Mouse (Mus musculus) liver, embryonic 16.5 days (tissue): ENCODE data around the gene Gab2. TPM values are rescaled to one million over a fixed set of nuclear protein-coding genes. Genes with fewer than 3 reads are reported as not detected.

Experiments
- ATAC-seq: fragments of 200-750 bp; cut with Nextera tagmentation; 2 replicates; pipeline ENCODE4 v1.8.0; 2017; ENCODE audit warnings: low read depth, mild to moderate bottlenecking, moderate number of reproducible peaks, moderate library complexity
- H3K27ac ChIP-seq: fragments of 300-500 bp; sonication (generic); 2 replicates; pipeline ENCODE4 v1.5.1; 2014; ENCODE audit warnings: mild to moderate bottlenecking, low read length
- H3K27me3 ChIP-seq: fragments of 300-500 bp; sonication (generic); 2 replicates; pipeline ENCODE4 v1.6.1; 2014; ENCODE audit warnings: low read depth, low read length, mixed read lengths; ENCODE audit not compliant: control insufficient read depth, insufficient read depth
- H3K36me3 ChIP-seq: fragments of 300-500 bp; sonication (generic); 2 replicates; pipeline ENCODE4 v1.6.1; 2014; ENCODE audit warnings: mild to moderate bottlenecking; ENCODE audit not compliant: control insufficient read depth, insufficient read depth
- H3K4me1 ChIP-seq: fragments of 300-500 bp; sonication (generic); 2 replicates; pipeline ENCODE4 v1.6.1; 2014; ENCODE audit warnings: low read depth, low read length, mixed read lengths; ENCODE audit not compliant: control insufficient read depth
- H3K4me2 ChIP-seq: fragments of 300-500 bp; sonication (generic); 2 replicates; pipeline ENCODE4 v1.6.1; 2014; ENCODE audit warnings: low read depth, low read length, mixed read lengths
- H3K4me3 ChIP-seq: fragments of 300-500 bp; sonication (generic); 2 replicates; pipeline ENCODE4 v1.5.1; 2014; ENCODE audit warnings: low read depth, mild to moderate bottlenecking, low read length
- H3K9ac ChIP-seq: fragments of 300-500 bp; sonication (generic); 2 replicates; pipeline ENCODE4 v1.6.1; 2014; ENCODE audit warnings: low read depth, low read length
- H3K9me3 ChIP-seq: fragments of 300-500 bp; sonication (generic); replicated peaks from 2 replicates; pipeline ENCODE4 v1.6.1; 2016; ENCODE audit warnings: low read length; ENCODE audit not compliant: control insufficient read depth
- WGBS: fragments of 180-500 bp; shearing (Covaris S2); extraction: QIAGEN DNeasy Blood & Tissue Kit; methylation state at CpG from one replicate; pipeline ENCODE4 v1.1.7; 2014; ENCODE audit not compliant: insufficient replicate concordance; 5-methylcytosine and 5-hydroxymethylcytosine counted together
- polyA plus RNA-seq: library from polyadenylated mRNA; unstranded; fragments of >200 nt; fragmentation: Nextera tagmentation; extraction: Ambion mirVana; gene quantifications from 2 replicates; pipeline ENCODE4 v1.2.1, GENCODE M21; 2015

The Gab2 gene
- polyA plus RNA-seq, 1 experiment from 2014 or later: 2.1 TPM

DNA sequence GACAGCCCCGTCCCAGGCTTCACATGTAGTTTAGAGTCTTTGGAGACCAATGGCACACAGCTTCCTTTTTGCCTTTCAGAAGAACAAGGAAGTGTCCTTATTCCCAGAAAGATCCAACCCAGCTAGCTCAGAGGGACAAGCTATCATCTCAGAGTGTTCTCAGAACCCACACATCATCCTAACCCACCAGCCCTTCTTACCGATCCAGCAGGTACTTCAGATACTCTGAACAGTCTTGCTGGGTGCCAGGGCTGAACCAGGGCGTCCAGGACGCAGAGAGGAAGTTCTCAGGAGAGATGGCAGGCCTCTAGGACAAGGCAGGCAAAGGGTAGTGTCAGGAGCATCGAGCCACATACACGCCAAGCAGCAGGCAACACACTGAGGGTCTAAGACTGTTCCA lies 231.5 kb downstream of the Gab2 start:
- no peaks in the 10 kb centered on the region for H3K4me1 ChIP-seq
- H3K9me3 ChIP-seq: no peaks in the 10 kb centered on the region
- H3K4me3 ChIP-seq: no peak overlapping the region
- H3K27ac ChIP-seq: no peak overlapping the region
- no peak for ATAC-seq
- H3K4me2 ChIP-seq: no peak overlapping the region
- H3K27me3 ChIP-seq: no peaks in the 10 kb centered on the region
- no peaks in the 10 kb centered on the region for H3K36me3 ChIP-seq
- no peak overlapping the region for H3K9ac ChIP-seq
- WGBS: 54% methylated on average over 6 of the region's 6 CpGs

DNA sequence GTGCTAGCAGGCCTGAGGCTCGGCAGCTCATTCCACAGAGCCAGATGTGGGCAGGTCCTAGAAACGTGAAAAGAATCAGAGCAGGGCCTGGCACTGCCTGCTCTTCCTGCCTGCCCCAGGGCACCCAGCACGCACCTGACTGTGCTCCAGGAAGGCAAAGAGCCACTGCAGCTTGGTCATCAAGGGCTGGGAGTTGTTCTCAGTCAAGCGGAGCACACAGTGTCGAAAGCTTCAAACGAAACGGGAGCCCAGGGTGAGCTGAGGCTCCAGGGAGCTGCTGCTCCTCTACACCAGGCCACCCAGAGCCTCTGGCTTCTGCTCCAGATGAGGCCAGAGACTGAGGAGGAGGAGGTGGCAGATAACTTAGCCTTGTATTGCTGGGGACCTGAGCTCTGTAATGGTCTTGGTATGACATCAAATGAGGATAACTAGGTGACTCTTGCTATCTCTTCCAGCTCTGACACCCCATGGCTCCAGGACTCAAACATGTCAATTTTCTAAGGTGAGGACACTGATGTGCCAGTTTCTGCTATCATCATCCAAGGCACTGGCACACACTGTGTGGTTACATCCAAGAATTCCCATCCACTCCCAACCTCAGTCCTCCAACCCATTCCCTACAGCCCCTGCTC lies 232.1 kb downstream of the Gab2 start:
- H3K27ac ChIP-seq: no peak overlapping the region
- H3K9me3 ChIP-seq: no peaks in the 10 kb centered on the region
- H3K9ac ChIP-seq: no peak overlapping the region
- no peaks in the 10 kb centered on the region for H3K36me3 ChIP-seq
- 62% methylated on average over 7 of the region's 7 CpGs for WGBS
- no peaks in the 10 kb centered on the region for H3K27me3 ChIP-seq
- no peaks in the 10 kb centered on the region for H3K4me1 ChIP-seq
- no peak overlapping the region for H3K4me2 ChIP-seq
- H3K4me3 ChIP-seq: no peak overlapping the region
- no peak for ATAC-seq

GRCm38 (mm10) chr7:97314646-97315045 lies 233.3 kb downstream of the Gab2 start:
- Histone ChIP-seq H3K4me2 (no peak overlapping the region), H3K27ac (no peak overlapping the region), H3K4me1 (no peaks in the 10 kb centered on the region), H3K36me3 (no peaks in the 10 kb centered on the region), H3K4me3 (no peak overlapping the region), H3K9me3 (no peaks in the 10 kb centered on the region), H3K9ac (no peak overlapping the region), H3K27me3 (no peaks in the 10 kb centered on the region)
- WGBS: 51% methylated on average over 5 of the region's 5 CpGs
- no peak for ATAC-seq

DNA sequence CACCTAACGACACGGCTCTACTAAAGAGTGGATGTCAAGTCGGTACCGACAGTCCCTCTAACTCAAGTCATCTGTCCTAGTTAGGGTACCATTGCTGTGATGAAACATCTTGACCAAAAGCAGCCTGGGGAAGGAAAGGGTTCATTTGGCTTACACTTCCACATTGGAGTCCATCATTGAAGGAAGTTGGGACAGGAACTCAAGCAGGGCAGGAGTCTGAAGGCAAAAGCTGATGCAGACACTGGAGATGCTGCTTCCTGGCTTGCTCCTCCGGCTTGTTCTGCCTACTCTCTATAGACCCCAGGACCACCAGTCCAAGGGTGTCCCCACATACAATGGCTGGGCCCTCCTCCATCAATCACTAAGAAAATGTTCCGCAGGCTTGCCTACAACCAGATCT lies 234.3 kb downstream of the Gab2 start:
- no peak overlapping the region for H3K9ac ChIP-seq
- no peaks in the 10 kb centered on the region for H3K9me3 ChIP-seq
- 65% methylated on average over 6 of the region's 6 CpGs for WGBS
- no peak overlapping the region for H3K4me2 ChIP-seq
- no peaks in the 10 kb centered on the region for H3K4me1 ChIP-seq
- no peak for ATAC-seq
- no peaks in the 10 kb centered on the region for H3K27me3 ChIP-seq
- H3K27ac ChIP-seq: no peak overlapping the region
- no peaks in the 10 kb centered on the region for H3K36me3 ChIP-seq
- no peak overlapping the region for H3K4me3 ChIP-seq

- Histone ChIP-seq H3K4me2 (no peak overlapping the region), H3K4me1 (no peaks in the 10 kb centered on the region), H3K9me3 (no peaks in the 10 kb centered on the region), H3K27ac (no peak overlapping the region), H3K4me3 (no peak overlapping the region), H3K27me3 (no peaks in the 10 kb centered on the region), H3K9ac (no peak overlapping the region), H3K36me3 (no peaks in the 10 kb centered on the region)
- ATAC-seq: no peak
- WGBS: 60% methylated on average over 3 of the region's 3 CpGs
Observed at GRCm38 (mm10) chr7:97317706-97318105, 236.3 kb downstream of the Gab2 start.

GRCm38 (mm10) chr7:97324342-97324741 lies 243.0 kb downstream of the Gab2 start:
- ATAC-seq: no peak
- Histone ChIP-seq H3K36me3 (no peaks in the 10 kb centered on the region), H3K9me3 (no peaks in the 10 kb centered on the region), H3K4me3 (no peak overlapping the region), H3K27ac (no peak overlapping the region), H3K9ac (no peak overlapping the region), H3K4me1 (no peaks in the 10 kb centered on the region), H3K27me3 (peaks cover 28% of the 10 kb centered on the region), H3K4me2 (no peak overlapping the region)
- WGBS: 74% methylated on average over 8 of the region's 8 CpGs

GRCm38 (mm10) chr7:97325156-97325985 lies 244.0 kb downstream of the Gab2 start:
- 14% methylated on average over 84 of the region's 96 CpGs for WGBS
- no peak overlapping the region for H3K4me3 ChIP-seq
- no peak overlapping the region for H3K9ac ChIP-seq
- no peaks in the 10 kb centered on the region for H3K9me3 ChIP-seq
- no peak overlapping the region for H3K4me2 ChIP-seq
- no peaks in the 10 kb centered on the region for H3K4me1 ChIP-seq
- ATAC-seq: no peak
- no peak overlapping the region for H3K27ac ChIP-seq
- peaks cover 28% of the 10 kb centered on the region for H3K27me3 ChIP-seq
- no peaks in the 10 kb centered on the region for H3K36me3 ChIP-seq

GRCm38 (mm10) chr7:97327376-97327775 lies 246.0 kb downstream of the Gab2 start:
- no peak overlapping the region for H3K9ac ChIP-seq
- H3K27me3 ChIP-seq: peaks cover 28% of the 10 kb centered on the region
- no peaks in the 10 kb centered on the region for H3K36me3 ChIP-seq
- no peak for ATAC-seq
- H3K4me2 ChIP-seq: no peak overlapping the region
- H3K4me1 ChIP-seq: peaks cover 6% of the 10 kb centered on the region
- 78% methylated on average over 4 of the region's 4 CpGs for WGBS
- no peak overlapping the region for H3K27ac ChIP-seq
- no peaks in the 10 kb centered on the region for H3K9me3 ChIP-seq
- H3K4me3 ChIP-seq: no peak overlapping the region

- Histone ChIP-seq H3K4me3 (no peak overlapping the region), H3K9me3 (no peaks in the 10 kb centered on the region), H3K27ac (no peak overlapping the region), H3K27me3 (peaks cover 28% of the 10 kb centered on the region), H3K4me1 (peaks cover 13% of the 10 kb centered on the region), H3K4me2 (no peak overlapping the region), H3K9ac (no peak overlapping the region), H3K36me3 (no peaks in the 10 kb centered on the region)
- WGBS: 66% methylated on average over 13 of the region's 13 CpGs
- ATAC-seq: no peak
Observed at GRCm38 (mm10) chr7:97328891-97329588, 247.7 kb downstream of the Gab2 start.
